Mouse (Mus musculus) E14TG2a.4 (cell line): ENCODE measurements around the gene Adh4.

ENCODE experiments used
- CTCF ChIP-seq: conservative IDR thresholded peaks from 2 replicates; pipeline ENCODE4 v1.5.1; 2014; ENCODE audit warnings: low read length
- POU5F1 ChIP-seq: IDR thresholded peaks from 2 replicates; pipeline ENCODE4 v1.6.1; 2014; ENCODE audit warnings: low read length, borderline replicate concordance

- TF ChIP-seq POU5F1 (no peak), CTCF (no peak)
These were observed at the start of gene Adh4 for GRCm38 (mm10) chr3:138415121-138415690.
